Comparison of ENCODE assay signal across 8 mouse cellular contexts in the genomic region with DNA sequence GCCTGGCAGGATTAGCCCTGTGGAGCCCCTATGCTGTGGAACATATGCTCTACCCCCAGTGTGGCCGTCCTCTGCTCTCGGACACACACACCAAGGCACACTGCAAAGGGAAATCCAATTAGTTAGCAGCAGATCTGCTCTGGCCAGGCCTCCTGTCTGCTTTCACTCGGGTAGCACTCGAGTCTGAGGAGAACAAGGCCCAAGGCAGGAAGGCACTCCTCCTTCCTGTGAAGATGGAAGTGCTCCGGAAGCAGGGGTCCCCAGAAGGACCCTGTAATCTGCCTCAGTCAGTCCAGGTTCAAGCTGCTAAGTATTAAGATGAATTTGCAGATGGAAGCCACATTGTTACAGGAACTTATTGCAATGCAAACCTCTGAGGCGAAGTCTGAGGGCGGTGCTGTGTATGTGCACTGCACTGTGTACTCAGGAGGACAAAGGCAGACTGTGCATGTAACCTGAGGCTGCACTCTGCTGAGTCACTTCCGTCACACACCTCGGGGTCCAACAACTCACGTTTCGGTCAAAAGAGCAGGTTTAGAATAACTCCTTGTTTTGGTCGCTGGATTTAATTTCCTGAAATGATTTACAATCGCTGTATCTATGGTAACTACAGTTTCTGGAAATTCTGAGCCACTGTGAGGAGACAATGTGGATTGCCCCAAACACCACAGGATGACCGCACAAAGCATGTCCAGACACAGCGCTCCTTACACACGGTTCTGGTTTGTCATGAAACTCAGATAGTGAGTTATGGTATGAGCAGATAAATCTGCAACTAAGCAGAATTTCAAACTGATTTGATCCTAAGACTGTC. TPM values are rescaled to one million over a fixed set of nuclear protein-coding genes. Genes with fewer than 3 reads are reported as not detected.
DNase-seq lines count a peak whose midpoint lies in the region; ATAC-seq and TF ChIP-seq lines count a peak whose summit lies in the region.

No protein-coding gene starts in this region.

- TF ChIP-seq CTCF in forebrain, postnatal 0 days (IDR thresholded peaks at IDR 0.05; ENCODE audit: low read depth), result no peak

- no peak for TF ChIP-seq POLR2A in myocyte (IDR thresholded peaks at IDR 0.05; ENCODE audit: insufficient read length, low read depth)

- peaks cover 96% of the 10 kb centered on the region for H3K79me2 ChIP-seq in myocyte (ENCODE audit: control insufficient read depth, insufficient read depth)

- H3K4me1 ChIP-seq in forebrain, postnatal 0 days (ENCODE audit: insufficient read depth), result peaks cover 19% of the 10 kb centered on the region

- 55% methylated on average over 16 of the region's 16 CpGs for WGBS in forebrain, postnatal 0 days
- 19% methylated on average over 16 of the region's 16 CpGs for WGBS in large intestine, adult 2 months

- H3K4me3 ChIP-seq in forebrain, postnatal 0 days (ENCODE audit: low read depth, low read length), result no peak overlapping the region
- no peak overlapping the region for H3K4me3 ChIP-seq in myocyte

- H3K9me3 ChIP-seq in forebrain, postnatal 0 days (ENCODE audit: low read length), result no peaks in the 10 kb centered on the region

- H3K9ac ChIP-seq in forebrain, postnatal 0 days, result no peak overlapping the region

- H3K36me3 ChIP-seq in forebrain, postnatal 0 days (ENCODE audit: insufficient read depth), result no peaks in the 10 kb centered on the region
- no peaks in the 10 kb centered on the region for H3K36me3 ChIP-seq in myocyte (ENCODE audit: control insufficient read depth, insufficient read depth)

- H3ac ChIP-seq in myocyte (ENCODE audit: control insufficient read depth, insufficient read length), result no peak overlapping the region

- ATAC-seq in forebrain, postnatal 0 days, result no peak
- ATAC-seq in frontal cortex, adult (ENCODE audit: low TSS enrichment), result no peak

- no peaks in the 10 kb centered on the region for H3K27me3 ChIP-seq in forebrain, postnatal 0 days (ENCODE audit: insufficient read depth, low read length)
- H3K27me3 ChIP-seq in myocyte (ENCODE audit: control insufficient read depth, insufficient read depth, insufficient read length), result no peaks in the 10 kb centered on the region

- DNase-seq in 416B (ENCODE audit: low read depth), result peak; percentile 94
- DNase-seq in Muller cell, postnatal 12 days (ENCODE audit: inconsistent ontology term), result peak; percentile 60
- DNase-seq in forebrain, postnatal 0 days, result no peak
- peak; percentile 60 for DNase-seq in large intestine, adult 2 months (ENCODE audit: low read depth, low spot score)
- no peak for DNase-seq in frontal cortex, postnatal 25 days (ENCODE audit: low spot score in 2 of 2)
- no peak for DNase-seq in adrenal gland, adult 2 months

- no peak overlapping the region for H3K4me2 ChIP-seq in forebrain, postnatal 0 days (ENCODE audit: low read depth)
- peak overlapping the region; percentile 79 for H3K4me2 ChIP-seq in myocyte (ENCODE audit: low read depth)

- H3K27ac ChIP-seq in forebrain, postnatal 0 days (ENCODE audit: low read depth, low read length), result peak overlapping the region; percentile 35; the same call in 1 of the 2 replicates

TF ChIP-seq in myocyte, 11 proteins besides CTCF, POLR2A, EP300 and RAD21:
- TF ChIP-seq REST (IDR thresholded peaks at IDR 0.05; ENCODE audit: insufficient read depth, insufficient read length), result no peak
- no peak for TF ChIP-seq E2F4 (IDR thresholded peaks at IDR 0.05; ENCODE audit: insufficient read depth)
- TF ChIP-seq MYOD1 (IDR thresholded peaks at IDR 0.05; ENCODE audit: control insufficient read depth in 1 of 3, insufficient read length in 2 of 3, low read depth in 2 of 3), result peak in 1 of 3 experiments; percentile 16
- no peak for TF ChIP-seq MAX (IDR thresholded peaks at IDR 0.05; ENCODE audit: low read depth)
- no peak for TF ChIP-seq SRF (IDR thresholded peaks at IDR 0.05; ENCODE audit: control insufficient read depth, insufficient read length, low read depth)
- TF ChIP-seq TCF3 (IDR thresholded peaks at IDR 0.05; ENCODE audit: insufficient read length, low read depth), result no peak
- no peak for TF ChIP-seq MYOG (IDR thresholded peaks at IDR 0.05; ENCODE audit: control insufficient read depth in 1 of 3, insufficient read depth in 1 of 3, insufficient read length in 2 of 3, low read depth in 2 of 3)

RNA-seq across cellular contexts. Expression of a gene that starts 20.5 kb away (rescaled TPM):
- 63.6 and 70.5 TPM in 2 replicates for total RNA-seq in forebrain, postnatal 0 days (2014; rRNA removed)
- polyA plus RNA-seq in forebrain, postnatal 0 days (2015; fragmentation: Nextera tagmentation; extraction: Ambion mirVana), result 8.6 and 9.4 TPM in 2 replicates
- polyA plus RNA-seq in large intestine, adult 2 months (2012; rRNA removed), result 78.2 and 81.5 TPM in 2 replicates
- 79.4 TPM for polyA plus RNA-seq in myocyte (2012; fragmentation: generic; extraction: Trizol)
- 100 to 1,000 TPM; 159 to 164 TPM for total RNA-seq in adrenal gland, adult 2 months (2021)
- 113 and 145 TPM in 2 replicates for polyA plus RNA-seq in adrenal gland, adult 2 months (2012; rRNA removed)

RNA-seq across cellular contexts. Expression of a gene that starts 38.0 kb away (rescaled TPM):
- 137 and 204 TPM in 2 replicates for total RNA-seq in forebrain, postnatal 0 days (2014; rRNA removed)
- polyA plus RNA-seq in forebrain, postnatal 0 days (2015; fragmentation: Nextera tagmentation; extraction: Ambion mirVana), result 259 and 297 TPM in 2 replicates
- 79.3 and 93.1 TPM in 2 replicates for polyA plus RNA-seq in large intestine, adult 2 months (2012; rRNA removed)
- 251 TPM for polyA plus RNA-seq in myocyte (2012; fragmentation: generic; extraction: Trizol)
- 10 to 100 TPM; 74.5 to 79.8 TPM for total RNA-seq in adrenal gland, adult 2 months (2021)
- polyA plus RNA-seq in adrenal gland, adult 2 months (2012; rRNA removed), result 180 and 188 TPM in 2 replicates

RNA-seq across cellular contexts. Expression of a gene that starts 56.3 kb away (rescaled TPM):
- 9.8 and 13.6 TPM in 2 replicates for total RNA-seq in forebrain, postnatal 0 days (2014; rRNA removed)
- 2.1 and 2.6 TPM in 2 replicates for polyA plus RNA-seq in forebrain, postnatal 0 days (2015; fragmentation: Nextera tagmentation; extraction: Ambion mirVana)
- polyA plus RNA-seq in large intestine, adult 2 months (2012; rRNA removed), result 2.2 and 3.5 TPM in 2 replicates
- polyA plus RNA-seq in myocyte (2012; fragmentation: generic; extraction: Trizol), result 16.4 TPM
- 10 to 100 TPM; 25.2 to 38.7 TPM for total RNA-seq in adrenal gland, adult 2 months (2021)
- 14.1 and 15.0 TPM in 2 replicates for polyA plus RNA-seq in adrenal gland, adult 2 months (2012; rRNA removed)

Comparison
In these comparisons a context has a peak if more than half of its experiments do, and no peak if none do; other contexts are left out.
1. DNase-seq: peak in 416B (single experiment), Muller cell, postnatal 12 days (single experiment) and large intestine, adult 2 months (single experiment); none in forebrain, postnatal 0 days (single experiment), frontal cortex, postnatal 25 days (0 of 2) and adrenal gland, adult 2 months (single experiment).